Comparison of ENCODE assay signal across 13 mouse cellular contexts in the genomic region with DNA sequence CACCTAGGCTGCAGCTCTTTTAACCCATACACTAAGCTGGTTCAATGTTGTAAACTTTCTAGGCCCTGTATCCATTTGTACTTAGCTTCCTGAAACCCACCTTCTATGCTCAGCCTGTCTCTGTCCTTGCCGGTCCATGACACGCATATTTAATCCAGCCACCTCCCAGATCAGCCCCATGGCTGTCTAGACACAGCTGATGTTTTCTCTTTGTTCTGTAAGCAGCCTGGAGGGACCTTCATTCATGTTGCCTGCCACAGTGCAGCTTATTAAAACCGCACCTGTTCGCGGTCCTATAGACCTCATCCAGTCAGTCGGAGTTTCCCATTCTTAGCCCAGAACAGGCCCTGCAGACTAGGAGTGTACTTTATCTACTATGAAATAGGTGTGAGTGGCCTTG. TPM values are rescaled to one million over a fixed set of nuclear protein-coding genes. Genes with fewer than 3 reads are reported as not detected.
DNase-seq lines count a peak whose midpoint lies in the region; ATAC-seq and TF ChIP-seq lines count a peak whose summit lies in the region.
"Had no signal": no experiment of that assay in that cellular context is flagged by ENCODE, and none has a peak within 500 bp of the region (broad histone marks: within the 10 kb centered on the region; RNA-seq: fewer than 3 reads in every experiment).

No protein-coding gene starts in this region.

- H3K4me1 ChIP-seq in liver, adult 2 months (ENCODE audit: control insufficient read depth, insufficient read depth, low read length) = peaks cover 61% of the 10 kb centered on the region
- peaks cover 79% of the 10 kb centered on the region for H3K4me1 ChIP-seq in liver, postnatal 0 days (ENCODE audit: insufficient read depth)
- H3K4me1 ChIP-seq in forebrain, embryonic 13.5 days = peaks cover 55% of the 10 kb centered on the region
- peaks cover 95% of the 10 kb centered on the region for H3K4me1 ChIP-seq in liver, embryonic 15.5 days (replicated peaks)
- H3K4me1 ChIP-seq in neural tube, embryonic 15.5 days = peaks cover 78% of the 10 kb centered on the region

- no peak for ATAC-seq in liver, postnatal 0 days
- ATAC-seq in forebrain, embryonic 13.5 days = peak; percentile 23; the same call in 1 of the 2 replicates
- no peak for ATAC-seq in liver, embryonic 15.5 days (ENCODE audit: insufficient read depth)
- ATAC-seq in neural tube, embryonic 15.5 days (ENCODE audit: low FRiP score) = no peak
- ATAC-seq: lung, postnatal 0 days had no signal

- H3K79me2 ChIP-seq in liver, adult 2 months (ENCODE audit: control insufficient read depth, insufficient read depth, low read length) = peaks cover 59% of the 10 kb centered on the region

- H3K27me3 ChIP-seq in liver, adult 2 months (ENCODE audit: control insufficient read depth, insufficient read depth, low read length) = no peaks in the 10 kb centered on the region
- no peaks in the 10 kb centered on the region for H3K27me3 ChIP-seq in liver, postnatal 0 days (ENCODE audit: insufficient read depth, low read length)
- H3K27me3 ChIP-seq in forebrain, embryonic 13.5 days = no peaks in the 10 kb centered on the region
- no peaks in the 10 kb centered on the region for H3K27me3 ChIP-seq in liver, embryonic 15.5 days
- H3K27me3 ChIP-seq in neural tube, embryonic 15.5 days (replicated peaks) = no peaks in the 10 kb centered on the region
- H3K27me3 ChIP-seq: limb, embryonic 13.5 days had no signal

- DNase-seq in liver, adult 2 months (ENCODE audit: extremely low read depth, low read depth, low spot score) = no peak
- no peak for DNase-seq in liver, postnatal 0 days
- no peak for DNase-seq in B cell, adult 2 months
- DNase-seq in embryo, embryonic 10.5 days (ENCODE audit: low spot score) = no peak
- DNase-seq: heart, adult 2 months; heart, postnatal 10 days; kidney, adult 11 months; thymus, adult 2 months had no signal

- peak overlapping the region; percentile 28 for H3K9ac ChIP-seq in liver, adult 2 months (ENCODE audit: low read depth, low read length)
- no peak overlapping the region for H3K9ac ChIP-seq in liver, postnatal 0 days (replicated peaks)
- no peak overlapping the region for H3K9ac ChIP-seq in forebrain, embryonic 13.5 days
- no peak overlapping the region for H3K9ac ChIP-seq in liver, embryonic 15.5 days
- H3K9ac ChIP-seq in neural tube, embryonic 15.5 days (replicated peaks) = no peak overlapping the region
- H3K9ac ChIP-seq: limb, embryonic 13.5 days had no signal

- no peak for TF ChIP-seq CTCF in liver, adult 2 months (IDR thresholded peaks at IDR 0.05; ENCODE audit: low read depth, low read length)
- TF ChIP-seq CTCF in liver, postnatal 0 days (IDR thresholded peaks at IDR 0.05; ENCODE audit: low read depth) = no peak

- WGBS in liver, adult 2 months = 57% methylated on average over 6 of the region's 6 CpGs
- WGBS in liver, postnatal 0 days (ENCODE audit: insufficient replicate concordance) = 87% methylated on average over 6 of the region's 6 CpGs
- 33% methylated on average over 6 of the region's 6 CpGs for WGBS in forebrain, embryonic 13.5 days
- WGBS in liver, embryonic 15.5 days (ENCODE audit: insufficient replicate concordance) = 91% methylated on average over 6 of the region's 6 CpGs
- 25% methylated on average over 6 of the region's 6 CpGs for WGBS in neural tube, embryonic 15.5 days

- peaks cover 5% of the 10 kb centered on the region for H3K36me3 ChIP-seq in liver, adult 2 months (ENCODE audit: control insufficient read depth, insufficient read depth, low read length)
- H3K36me3 ChIP-seq in liver, postnatal 0 days (replicated peaks; ENCODE audit: insufficient read depth, low read length) = peaks cover 77% of the 10 kb centered on the region
- 0 out of 2 replicates have a peak, but pooled peaks cover 23% of the 10 kb centered on the region for H3K36me3 ChIP-seq in forebrain, embryonic 13.5 days (ENCODE audit: poor library complexity, severe bottlenecking)
- peaks cover 98% of the 10 kb centered on the region for H3K36me3 ChIP-seq in liver, embryonic 15.5 days (replicated peaks)
- 0 out of 2 replicates have a peak, but pooled peaks cover 3% of the 10 kb centered on the region for H3K36me3 ChIP-seq in neural tube, embryonic 15.5 days

- H3K4me3 ChIP-seq in liver, adult 2 months (ENCODE audit: insufficient read depth, low read depth, low read length) = no peak overlapping the region
- no peak overlapping the region for H3K4me3 ChIP-seq in liver, postnatal 0 days (ENCODE audit: low read depth, low read length)
- no peak overlapping the region for H3K4me3 ChIP-seq in forebrain, embryonic 13.5 days
- no peak overlapping the region for H3K4me3 ChIP-seq in liver, embryonic 15.5 days (replicated peaks)
- H3K4me3 ChIP-seq in neural tube, embryonic 15.5 days (replicated peaks) = no peak overlapping the region
- H3K4me3 ChIP-seq: heart, adult 2 months; limb, embryonic 13.5 days had no signal

- TF ChIP-seq EP300 in liver, postnatal 0 days (IDR thresholded peaks at IDR 0.05; ENCODE audit: low read depth) = no peak

- H3K27ac ChIP-seq in liver, adult 2 months (replicated peaks; ENCODE audit: insufficient read depth, low read depth, low read length) = peak overlapping the region; percentile 99
- H3K27ac ChIP-seq in liver, postnatal 0 days (ENCODE audit: low read depth) = no peak overlapping the region
- no peak overlapping the region for H3K27ac ChIP-seq in forebrain, embryonic 13.5 days
- peak overlapping the region; percentile 87; the same call in 1 of the 2 replicates for H3K27ac ChIP-seq in liver, embryonic 15.5 days (replicated peaks)
- H3K27ac ChIP-seq in neural tube, embryonic 15.5 days (replicated peaks) = no peak overlapping the region
- H3K27ac ChIP-seq: heart, adult 2 months; limb, embryonic 13.5 days had no signal

- H3K9me3 ChIP-seq in liver, postnatal 0 days (ENCODE audit: low read length) = no peaks in the 10 kb centered on the region
- no peaks in the 10 kb centered on the region for H3K9me3 ChIP-seq in forebrain, embryonic 13.5 days (replicated peaks)
- no peaks in the 10 kb centered on the region for H3K9me3 ChIP-seq in liver, embryonic 15.5 days (replicated peaks)
- H3K9me3 ChIP-seq in neural tube, embryonic 15.5 days (replicated peaks) = no peaks in the 10 kb centered on the region
- H3K9me3 ChIP-seq: limb, embryonic 13.5 days had no signal

- H3K4me2 ChIP-seq in liver, postnatal 0 days (ENCODE audit: low read depth, low read length) = no peak overlapping the region
- H3K4me2 ChIP-seq in forebrain, embryonic 13.5 days = no peak overlapping the region
- H3K4me2 ChIP-seq in liver, embryonic 15.5 days = no peak overlapping the region
- H3K4me2 ChIP-seq in neural tube, embryonic 15.5 days = peak overlapping the region; percentile 17
- H3K4me2 ChIP-seq: limb, embryonic 13.5 days had no signal

- no peak for TF ChIP-seq POLR2A in liver, adult 2 months (IDR thresholded peaks at IDR 0.05; ENCODE audit: extremely low read depth, insufficient read depth, low read length)

RNA-seq across cellular contexts. Expression of gene Hs6st1, which starts 8.9 kb away (rescaled TPM):
- 40.2 and 43.7 TPM in 2 replicates for total RNA-seq in liver, adult 2 months (2014; rRNA removed)
- polyA plus RNA-seq in liver, adult 2 months (2012; rRNA removed) = 110 and 121 TPM in 2 replicates
- 12.8 and 13.3 TPM in 2 replicates for polyA plus RNA-seq in liver, postnatal 0 days (2015; fragmentation: Nextera tagmentation; extraction: Ambion mirVana)
- 5.2 and 5.4 TPM in 2 replicates for polyA plus RNA-seq in forebrain, embryonic 13.5 days (2015; fragmentation: Nextera tagmentation; extraction: Ambion mirVana)
- polyA plus RNA-seq in liver, embryonic 15.5 days (2015; fragmentation: Nextera tagmentation; extraction: Ambion mirVana) = 13.2 and 17.4 TPM in 2 replicates
- 11.7 and 24.1 TPM in 2 replicates for polyA plus RNA-seq in neural tube, embryonic 15.5 days (2015; fragmentation: Nextera tagmentation; extraction: Ambion mirVana)

Comparison
In these comparisons a context has a peak if more than half of its experiments do, and no peak if none do; other contexts are left out.
1. H3K27ac ChIP-seq: peak in liver, adult 2 months (single experiment) and liver, embryonic 15.5 days (single experiment); none in liver, postnatal 0 days (single experiment), forebrain, embryonic 13.5 days (single experiment) and neural tube, embryonic 15.5 days (single experiment).